Mouse (Mus musculus): ENCODE results near the gene Gm47995. TPM values are rescaled to one million over a fixed set of nuclear protein-coding genes. Genes with fewer than 3 reads are reported as not detected.

The Gm47995 gene
- total RNA-seq, 1 experiment from 2014 or later, result not detected

DNA sequence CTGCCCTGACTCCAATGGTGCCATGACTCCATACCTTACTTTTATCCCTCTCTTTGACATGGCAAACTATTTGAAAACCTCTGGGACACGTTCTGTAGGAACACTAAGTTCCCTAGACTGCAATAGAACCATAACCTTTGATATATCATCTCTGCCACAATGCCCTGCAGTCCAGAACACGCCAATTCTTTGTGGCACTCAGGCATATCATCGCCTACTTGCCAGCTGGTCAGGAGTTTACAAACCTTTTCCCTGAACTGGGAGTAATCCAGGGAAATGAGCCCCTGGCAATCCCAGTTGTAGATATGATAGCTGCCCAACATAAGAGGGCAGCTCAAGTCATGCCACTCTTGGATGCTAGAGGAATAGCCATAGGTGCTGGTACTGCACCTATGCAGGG, 34.1 kb downstream of the Gm47995 start:
- DNase-seq, result no peak

DNA sequence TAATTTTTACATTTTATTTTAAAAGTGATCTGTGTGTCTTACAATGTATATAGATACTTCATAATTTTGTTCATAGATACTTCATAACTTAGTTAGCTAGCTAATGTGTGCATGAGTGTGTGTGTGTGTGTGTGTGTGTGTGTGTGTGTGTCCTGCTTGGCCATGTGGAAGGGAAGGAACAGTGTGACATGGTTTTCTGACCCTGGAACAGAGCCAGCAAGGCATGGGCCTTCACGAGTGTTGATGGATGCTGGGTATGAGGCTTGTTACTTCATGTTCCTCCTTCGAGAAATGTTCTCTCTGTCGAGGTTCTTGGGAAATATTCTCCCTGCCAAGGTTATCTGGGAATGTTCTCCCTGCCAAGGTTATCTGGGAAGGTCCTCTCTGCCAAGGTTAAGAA, 35.5 kb downstream of the Gm47995 start:
- no peak for DNase-seq

DNA sequence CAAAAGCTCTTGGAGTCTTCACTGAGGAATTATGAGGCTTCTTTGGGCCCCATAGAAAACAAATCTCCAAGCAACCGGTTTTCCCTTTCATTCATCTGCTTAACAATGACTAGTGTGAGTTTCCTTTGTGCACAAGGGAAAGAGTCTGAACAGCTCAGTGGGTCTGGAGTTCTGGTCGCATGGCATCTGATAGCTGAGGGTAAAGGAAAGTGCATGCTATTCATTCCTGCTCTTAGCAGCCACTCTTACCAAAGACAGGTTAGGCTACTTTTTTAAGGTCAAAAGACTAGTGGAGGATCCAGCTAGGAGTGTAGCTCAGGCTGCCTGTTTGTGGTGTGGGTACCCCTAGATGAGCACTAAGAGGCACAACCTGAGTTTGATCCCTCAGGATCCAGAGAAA, 37.3 kb downstream of the Gm47995 start:
- DNase-seq, result no peak

DNA sequence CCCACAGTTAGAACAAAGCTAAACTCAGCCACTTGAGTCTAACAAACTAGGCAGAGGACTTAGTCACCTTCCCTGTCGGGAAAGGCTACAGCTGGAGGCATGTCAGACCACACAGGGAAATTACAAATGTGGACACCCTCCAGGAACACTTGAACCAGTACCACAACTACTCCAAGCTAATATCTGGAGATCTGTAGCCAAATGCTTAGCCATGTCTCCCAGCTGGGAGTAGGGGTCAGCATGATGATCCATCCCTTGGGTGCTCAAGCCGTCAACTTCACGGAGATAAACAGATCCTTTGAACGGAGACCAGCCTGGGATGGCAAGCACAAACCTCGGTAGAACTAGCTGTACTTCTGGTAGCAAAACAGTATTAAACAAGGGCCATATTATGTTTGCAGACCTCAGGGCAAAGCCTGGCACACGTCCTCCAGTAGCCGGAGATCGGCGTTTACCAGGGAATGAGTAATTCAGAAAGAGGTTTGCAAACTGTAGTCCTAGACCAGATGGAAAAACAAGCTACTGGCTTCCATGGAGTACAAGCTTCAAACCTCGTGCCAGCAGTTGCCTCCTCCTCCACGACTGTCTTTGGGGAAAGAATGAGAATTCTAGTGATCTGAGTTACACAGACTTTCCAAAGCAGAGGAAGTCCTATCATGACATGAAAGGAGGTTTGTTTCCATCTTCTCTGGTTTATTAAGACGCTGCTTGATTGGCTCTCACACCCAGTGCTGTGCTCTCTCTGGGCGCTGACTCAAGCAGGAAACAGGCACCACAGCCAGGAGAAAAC, 38.1 kb downstream of the Gm47995 start:
- no peak for DNase-seq

DNA sequence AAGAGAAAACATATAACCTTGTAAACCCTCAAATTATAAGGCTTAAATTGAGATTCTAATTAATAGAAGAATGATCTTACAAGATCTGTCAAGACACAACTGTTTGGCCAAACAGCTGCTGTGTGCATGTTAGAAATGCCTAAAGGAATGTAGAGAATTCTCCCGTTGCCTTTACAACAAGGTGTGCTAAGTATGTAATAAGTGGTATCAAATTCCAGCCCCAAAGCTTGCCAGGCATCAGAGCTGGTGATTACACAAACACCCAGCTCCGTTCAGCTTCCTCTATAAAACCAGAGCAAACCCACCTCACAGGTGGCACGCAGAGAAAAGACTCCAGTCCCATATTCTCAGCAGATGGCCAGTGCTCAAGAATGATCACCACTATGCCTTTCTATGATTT, 39.5 kb downstream of the Gm47995 start:
- no peak for DNase-seq

DNA sequence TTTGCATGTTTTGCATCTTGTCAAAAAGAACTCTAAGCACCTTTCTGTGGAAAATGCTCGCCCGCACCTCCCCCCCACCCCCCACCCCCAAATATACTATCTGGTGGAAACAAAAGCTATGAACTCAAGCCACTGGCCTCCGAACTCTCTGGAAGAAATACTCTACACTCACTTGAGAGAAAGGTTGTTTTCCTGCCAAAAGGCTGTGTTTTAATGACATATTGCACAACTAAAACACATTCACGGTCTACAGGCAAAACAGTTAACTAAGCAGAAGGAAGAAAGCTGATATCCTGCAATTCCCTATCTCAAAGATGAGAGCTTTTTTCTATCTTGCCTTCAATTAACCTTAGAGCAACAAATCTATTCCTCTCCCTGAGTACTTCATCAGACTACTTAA, 45.1 kb downstream of the Gm47995 start:
- no peak for DNase-seq

DNA sequence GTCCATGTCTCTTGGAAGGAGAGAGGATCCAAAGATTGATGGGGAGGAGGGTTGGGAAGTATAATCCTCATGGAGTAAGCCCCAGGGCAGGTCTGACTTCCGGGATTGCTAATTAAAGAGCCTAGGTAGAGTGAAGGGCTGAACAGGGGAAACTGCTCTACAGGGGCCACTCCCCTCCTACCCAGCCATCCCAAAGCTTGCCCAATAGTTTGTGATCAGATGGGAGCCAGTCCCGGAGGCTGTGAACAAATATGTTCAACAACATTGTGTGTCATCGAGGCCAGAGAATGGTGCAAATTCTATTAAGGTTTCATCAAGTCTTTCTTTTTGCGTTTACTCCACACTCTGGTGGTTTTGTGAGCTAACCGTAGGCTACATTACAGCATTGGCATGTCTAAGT, 45.8 kb downstream of the Gm47995 start:
- DNase-seq, result no peak

DNA sequence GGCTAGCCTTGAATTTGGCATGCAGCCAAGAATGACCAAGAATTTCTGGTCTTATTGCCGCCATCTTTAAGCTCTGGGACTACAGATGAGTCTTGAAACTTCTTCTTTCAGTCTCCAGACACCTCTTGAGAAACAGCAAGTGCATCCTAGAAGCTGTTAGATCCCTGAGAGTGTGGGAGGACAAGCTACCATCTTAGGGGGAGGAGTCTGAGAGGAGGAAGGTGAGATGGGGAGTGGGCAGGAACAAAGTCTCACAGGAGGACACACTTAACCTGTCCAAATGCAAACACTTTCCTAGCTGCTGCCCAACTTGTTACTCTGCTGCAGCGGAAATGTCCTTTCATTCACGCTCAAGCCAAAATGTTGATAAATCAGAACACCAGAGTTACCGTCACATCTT, 46.5 kb downstream of the Gm47995 start:
- DNase-seq, result no peak

DNA sequence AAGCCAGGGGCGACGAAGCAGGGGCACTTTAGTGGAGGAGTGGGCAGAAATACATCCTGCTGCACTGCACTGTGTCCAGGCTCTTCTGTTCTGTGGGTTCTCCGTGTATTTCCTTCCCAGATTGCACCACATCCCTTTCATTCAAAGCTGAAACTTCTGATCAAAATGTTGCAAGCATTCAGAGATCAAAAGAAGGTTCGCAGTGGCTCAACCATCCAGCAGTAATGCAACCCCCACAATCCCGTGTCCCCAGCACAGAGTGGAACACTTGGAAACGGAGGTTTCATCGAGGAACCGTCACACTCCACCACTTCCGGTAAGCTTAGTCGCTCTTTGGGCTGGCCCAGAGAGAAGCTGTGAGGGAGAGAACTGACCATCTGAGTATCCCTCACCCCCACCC, 46.9 kb downstream of the Gm47995 start:
- DNase-seq, result no peak

DNA sequence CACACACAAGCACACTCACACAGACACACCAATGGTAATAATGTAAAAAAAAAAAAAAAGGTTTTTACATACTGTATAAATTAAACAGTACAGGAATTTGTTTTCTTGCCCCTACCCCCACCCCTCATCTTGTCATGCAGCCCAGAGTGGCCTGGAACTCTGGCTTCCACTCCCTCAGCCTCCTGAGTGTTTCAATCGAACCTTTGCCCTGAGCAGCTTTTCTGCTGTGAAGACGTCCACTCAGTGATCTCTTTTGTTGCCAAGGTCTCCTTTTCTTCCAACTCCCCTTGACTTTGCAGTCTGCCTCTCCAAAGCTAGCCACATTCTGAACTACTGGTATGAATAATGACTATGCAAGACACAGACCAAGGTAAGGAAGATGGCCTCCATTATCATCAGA, 47.6 kb downstream of the Gm47995 start:
- no peak for DNase-seq

Other genes starting within 250 kb of the Gm47995 start
- gene Hmcn1, start 205.0 kb upstream of the Gm47995 start, total RNA-seq (2021), result 1.8 and 2.6 TPM in 2 replicates
- not detected in 2 replicates for gene Gm47985, start 15.9 kb upstream of the Gm47995 start, total RNA-seq (2021)
- not detected in 2 replicates for gene Gm8947, start 6.1 kb upstream of the Gm47995 start, total RNA-seq (2021)
- gene 3110040M04Rik, start 5.7 kb downstream of the Gm47995 start, total RNA-seq (2021), result not detected in 2 replicates
- not detected in 2 replicates for gene Gm47996, start 11.7 kb downstream of the Gm47995 start, total RNA-seq (2021)
- gene Ivns1abp, start 146.0 kb downstream of the Gm47995 start, total RNA-seq (2021), result 169 and 213 TPM in 2 replicates
- gene Swt1, start 230.0 kb downstream of the Gm47995 start, total RNA-seq (2021), result 22.4 and 29.5 TPM in 2 replicates
- 33.7 and 34.5 TPM in 2 replicates for gene Trmt1l, start 230.1 kb downstream of the Gm47995 start, total RNA-seq (2021)

All from adrenal gland, postnatal 25 days (tissue).